Mouse (Mus musculus) E14TG2a.4 (cell line): Measurements from ENCODE around the gene Zkscan7.

Source experiments
- H3K27me3 ChIP-seq: 2 replicates; pipeline ENCODE4 v1.6.1; 2014; ENCODE audit warnings: low read length, control low read depth; ENCODE audit not compliant: insufficient read depth
- H3K36me3 ChIP-seq: 2 replicates; pipeline ENCODE4 v1.6.1; 2014; ENCODE audit warnings: low read length, control low read depth; ENCODE audit not compliant: insufficient read depth
- H3K4me1 ChIP-seq: replicated peaks from 2 replicates; pipeline ENCODE4 v1.6.1; 2014; ENCODE audit warnings: low read depth, low read length, control low read depth
- H3K4me3 ChIP-seq: replicated peaks from 2 replicates; pipeline ENCODE4 v1.5.1; 2014; ENCODE audit warnings: mild to moderate bottlenecking, low read length
- H3K9me3 ChIP-seq: 2 replicates; pipeline ENCODE4 v1.6.1; 2014; ENCODE audit warnings: low read length, control low read depth
- CTCF ChIP-seq: conservative IDR thresholded peaks from 2 replicates; pipeline ENCODE4 v1.5.1; 2014; ENCODE audit warnings: low read length
- NANOG ChIP-seq: IDR thresholded peaks from 2 replicates; pipeline ENCODE4 v1.6.1; 2014; ENCODE audit warnings: borderline replicate concordance, low read length, mixed read lengths
- POU5F1 ChIP-seq: IDR thresholded peaks from 2 replicates; pipeline ENCODE4 v1.6.1; 2014; ENCODE audit warnings: low read length, borderline replicate concordance

The Zkscan7 gene

GRCm38 (mm10) chr9:122872595-122872994 is 12.9 kb upstream of the Zkscan7 start:
- Histone ChIP-seq H3K36me3 (no peaks in the 10 kb centered on the region), H3K4me3 (no peak overlapping the region), H3K27me3 (peaks cover 14% of the 10 kb centered on the region; the same call in 1 of the 2 replicates), H3K9me3 (peaks cover 8% of the 10 kb centered on the region), H3K4me1 (no peaks in the 10 kb centered on the region)
- TF ChIP-seq POU5F1 (no peak), NANOG (no peak), CTCF (no peak)

- Histone ChIP-seq H3K4me1 (no peaks in the 10 kb centered on the region), H3K27me3 (peaks cover 14% of the 10 kb centered on the region; the same call in 1 of the 2 replicates), H3K9me3 (peaks cover 8% of the 10 kb centered on the region), H3K36me3 (no peaks in the 10 kb centered on the region), H3K4me3 (no peak overlapping the region)
- TF ChIP-seq POU5F1 (no peak), CTCF (no peak), NANOG (no peak)
These were observed 10.8 kb upstream of the Zkscan7 start for GRCm38 (mm10) chr9:122874653-122875052.

GRCm38 (mm10) chr9:122875145-122875544 is 10.3 kb upstream of the Zkscan7 start:
- Histone ChIP-seq H3K4me3 (no peak overlapping the region), H3K9me3 (peaks cover 8% of the 10 kb centered on the region), H3K36me3 (no peaks in the 10 kb centered on the region), H3K4me1 (no peaks in the 10 kb centered on the region), H3K27me3 (peaks cover 10% of the 10 kb centered on the region; the same call in 1 of the 2 replicates)
- TF ChIP-seq POU5F1 (no peak), CTCF (no peak), NANOG (no peak)

GRCm38 (mm10) chr9:122886372-122887179 is 1.1 kb downstream of the Zkscan7 start:
- H3K4me3 ChIP-seq: peak overlapping the region; percentile 82
- H3K9me3 ChIP-seq: peaks cover under 1% of the 10 kb centered on the region; the same call in 1 of the 2 replicates
- H3K36me3 ChIP-seq: no peaks in the 10 kb centered on the region
- peaks cover 12% of the 10 kb centered on the region; the same call in 1 of the 2 replicates for H3K4me1 ChIP-seq
- no peak for TF ChIP-seq CTCF
- TF ChIP-seq POU5F1: no peak
- no peak for TF ChIP-seq NANOG
- peaks cover 30% of the 10 kb centered on the region for H3K27me3 ChIP-seq

- Histone ChIP-seq H3K4me3 (no peak overlapping the region), H3K27me3 (peaks cover 3% of the 10 kb centered on the region; the same call in 1 of the 2 replicates), H3K36me3 (no peaks in the 10 kb centered on the region), H3K4me1 (0 out of 2 replicates have a peak, but pooled peaks cover 6% of the 10 kb centered on the region), H3K9me3 (no peaks in the 10 kb centered on the region)
- TF ChIP-seq NANOG (no peak), POU5F1 (no peak), CTCF (no peak)
These were observed 15.6 kb downstream of the Zkscan7 start for GRCm38 (mm10) chr9:122901047-122901446.

- no peaks in the 10 kb centered on the region for H3K9me3 ChIP-seq
- H3K36me3 ChIP-seq: no peaks in the 10 kb centered on the region
- H3K4me1 ChIP-seq: 0 out of 2 replicates have a peak, but pooled peaks cover 6% of the 10 kb centered on the region
- TF ChIP-seq NANOG (no peak), CTCF (no peak), POU5F1 (no peak)
- H3K27me3 ChIP-seq: peaks cover 3% of the 10 kb centered on the region; the same call in 1 of the 2 replicates
- H3K4me3 ChIP-seq: peak overlapping the region; percentile 83
These were observed 17.4 kb downstream of the Zkscan7 start for GRCm38 (mm10) chr9:122902717-122903535.

GRCm38 (mm10) chr9:122922436-122922835 is 37.0 kb downstream of the Zkscan7 start:
- Histone ChIP-seq H3K4me3 (peak overlapping the region; percentile 92), H3K4me1 (peaks cover 10% of the 10 kb centered on the region), H3K9me3 (no peaks in the 10 kb centered on the region), H3K27me3 (peaks cover 20% of the 10 kb centered on the region), H3K36me3 (peaks cover 29% of the 10 kb centered on the region)
- TF ChIP-seq NANOG (no peak), CTCF (no peak), POU5F1 (no peak)

- H3K27me3 ChIP-seq: peaks cover 19% of the 10 kb centered on the region
- H3K36me3 ChIP-seq: peaks cover 34% of the 10 kb centered on the region
- peak within 1 kb of the TSS; percentile 92 for H3K4me3 ChIP-seq
- H3K4me1 ChIP-seq: peaks cover 10% of the 10 kb centered on the region
- no peaks in the 10 kb centered on the region for H3K9me3 ChIP-seq
- TF ChIP-seq CTCF (no peak), NANOG (no peak), POU5F1 (no peak)
These were observed 37.5 kb downstream of the Zkscan7 start, which contains the start of gene Zfp105 for GRCm38 (mm10) chr9:122922936-122923381. Gene Zfp105, plus strand, starts transcription at chr9:122923072.
